Mouse (Mus musculus): ENCODE results near the gene Ndufv1. TPM values are rescaled to one million over a fixed set of nuclear protein-coding genes. Genes with fewer than 3 reads are reported as not detected.
"Not testable (repeated sequence)": the region's sequence is repeated elsewhere in the genome, so short reads cannot be mapped to it uniquely, and the experiment has no call there.

Gene Ndufv1
- polyA plus RNA-seq, 1 experiment = 170 TPM

DNA sequence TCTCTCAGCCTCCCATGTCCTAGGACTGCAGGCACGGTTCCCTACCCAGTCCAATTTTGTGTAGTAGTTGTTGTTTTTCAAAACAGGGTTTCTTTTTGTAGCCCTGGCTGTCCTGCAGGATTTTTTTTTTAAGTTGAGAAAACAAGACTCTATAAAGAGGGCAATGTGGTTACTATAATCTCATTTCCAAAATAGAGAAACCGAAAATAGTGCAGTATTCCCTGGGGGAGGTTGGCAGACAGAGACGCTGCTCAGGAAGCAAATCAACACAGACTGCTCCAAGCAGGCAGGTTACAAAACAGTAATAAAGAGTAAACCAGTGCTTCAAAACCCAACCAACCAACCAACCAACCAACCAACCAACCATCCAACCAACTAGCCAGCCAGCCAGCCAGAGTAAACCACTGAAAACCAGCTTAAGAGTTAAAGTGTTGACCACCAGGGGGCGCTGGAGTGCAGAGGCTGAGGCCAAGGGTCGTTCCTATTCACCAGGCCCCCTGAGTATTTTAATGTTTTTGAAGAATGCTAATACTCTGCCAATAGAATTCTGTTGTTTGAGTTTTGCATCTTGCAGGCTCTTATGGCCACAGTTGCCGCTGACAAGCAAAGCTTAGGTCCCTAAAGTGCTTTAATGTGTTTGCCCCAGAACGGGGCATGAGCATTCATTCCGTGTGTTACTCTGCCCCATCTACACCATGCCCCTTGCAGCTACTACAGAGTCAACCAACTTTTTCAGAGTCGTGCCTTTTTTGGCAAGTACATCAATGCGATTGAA, 39.3 kb upstream of the Ndufv1 start:
- H3K36me3 ChIP-seq (ENCODE audit: control insufficient read depth, insufficient read depth, low read length) = no peaks in the 10 kb centered on the region
- no peak overlapping the region for H3K4me3 ChIP-seq (ENCODE audit: control insufficient read depth, insufficient read depth, low read length)
- peak; percentile 79 for DNase-seq
- TF ChIP-seq POLR2A (IDR thresholded peaks at IDR 0.05; ENCODE audit: control insufficient read depth, extremely low read depth, insufficient read depth, low read length, poor library complexity) (no peak), CTCF (IDR thresholded peaks at IDR 0.05; ENCODE audit: borderline replicate concordance, control insufficient read depth, extremely low read depth, insufficient read depth, low read length, poor library complexity) (peak; percentile 80; the same call in 1 of the 2 replicates)
- H3K4me1 ChIP-seq (replicated peaks; ENCODE audit: control insufficient read depth, insufficient read depth, low read length) = 0 out of 2 replicates have a peak, but pooled peaks cover 5% of the 10 kb centered on the region
- H3K27me3 ChIP-seq (ENCODE audit: control insufficient read depth, insufficient read depth, low read length) = no peaks in the 10 kb centered on the region
- no peak overlapping the region for H3K27ac ChIP-seq (ENCODE audit: control insufficient read depth, insufficient read depth, low read length)
- WGBS = 58% methylated on average over 10 of the region's 10 CpGs

DNA sequence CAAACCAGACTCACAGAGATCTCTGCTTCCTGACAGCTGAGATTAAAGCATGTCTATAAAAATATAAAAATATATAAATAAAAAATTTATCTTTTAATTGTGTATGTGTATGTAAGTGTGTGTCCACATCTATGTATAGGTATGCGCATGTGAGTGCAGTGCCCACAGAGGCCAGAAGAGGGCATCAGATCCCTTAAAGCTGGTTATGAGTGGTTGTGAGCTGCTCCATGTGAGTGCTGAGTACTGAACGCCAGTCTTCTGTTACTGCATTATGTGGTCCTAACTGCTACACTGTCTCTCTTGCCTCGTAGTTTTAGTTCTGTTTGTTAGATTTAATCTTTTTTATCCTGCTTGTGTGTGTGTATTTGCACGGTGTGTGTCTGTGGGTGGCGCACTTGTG, 38.4 kb upstream of the Ndufv1 start:
- TF ChIP-seq CTCF (IDR thresholded peaks at IDR 0.05; ENCODE audit: borderline replicate concordance, control insufficient read depth, extremely low read depth, insufficient read depth, low read length, poor library complexity) (no peak), POLR2A (IDR thresholded peaks at IDR 0.05; ENCODE audit: control insufficient read depth, extremely low read depth, insufficient read depth, low read length, poor library complexity) (no peak)
- WGBS = 95% methylated on average over 5 of the region's 5 CpGs
- H3K27ac ChIP-seq (ENCODE audit: control insufficient read depth, insufficient read depth, low read length) = no peak overlapping the region

DNA sequence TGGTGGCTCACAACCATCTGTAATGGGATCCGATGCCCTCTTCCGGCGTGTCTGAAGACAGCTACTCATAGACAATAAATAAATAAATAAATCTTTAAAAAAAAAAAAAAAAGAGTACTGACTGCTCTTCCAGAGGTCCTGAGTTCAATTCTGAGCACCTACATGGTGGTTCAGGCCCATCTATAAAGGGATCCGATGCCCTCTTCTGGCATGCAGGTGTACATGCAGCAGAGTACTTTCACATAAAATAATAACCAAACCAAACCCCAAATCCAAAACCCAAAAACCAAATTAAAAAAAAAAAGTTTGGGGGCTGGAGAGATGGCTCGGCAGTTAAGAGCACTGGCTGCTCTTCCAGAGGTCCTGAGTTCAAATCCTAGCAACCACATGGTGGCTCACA, 36.5 kb upstream of the Ndufv1 start:
- H3K4me1 ChIP-seq (replicated peaks; ENCODE audit: control insufficient read depth, insufficient read depth, low read length); H3K36me3 ChIP-seq (ENCODE audit: control insufficient read depth, insufficient read depth, low read length); DNase-seq; H3K27me3 ChIP-seq (ENCODE audit: control insufficient read depth, insufficient read depth, low read length); H3K27ac ChIP-seq (ENCODE audit: control insufficient read depth, insufficient read depth, low read length); H3K4me3 ChIP-seq (ENCODE audit: control insufficient read depth, insufficient read depth, low read length): not testable (repeated sequence)
- 79% methylated on average over 5 of the region's 5 CpGs for WGBS

More for the DNA sequence above, 38.4 kb upstream of the Ndufv1 start:
- H3K4me1 ChIP-seq (replicated peaks; ENCODE audit: control insufficient read depth, insufficient read depth, low read length) = 0 out of 2 replicates have a peak, but pooled peaks cover under 1% of the 10 kb centered on the region
- H3K27me3 ChIP-seq (ENCODE audit: control insufficient read depth, insufficient read depth, low read length) = no peaks in the 10 kb centered on the region
- no peak for DNase-seq
- H3K36me3 ChIP-seq (ENCODE audit: control insufficient read depth, insufficient read depth, low read length) = no peaks in the 10 kb centered on the region
- no peak overlapping the region for H3K4me3 ChIP-seq (ENCODE audit: control insufficient read depth, insufficient read depth, low read length)

DNA sequence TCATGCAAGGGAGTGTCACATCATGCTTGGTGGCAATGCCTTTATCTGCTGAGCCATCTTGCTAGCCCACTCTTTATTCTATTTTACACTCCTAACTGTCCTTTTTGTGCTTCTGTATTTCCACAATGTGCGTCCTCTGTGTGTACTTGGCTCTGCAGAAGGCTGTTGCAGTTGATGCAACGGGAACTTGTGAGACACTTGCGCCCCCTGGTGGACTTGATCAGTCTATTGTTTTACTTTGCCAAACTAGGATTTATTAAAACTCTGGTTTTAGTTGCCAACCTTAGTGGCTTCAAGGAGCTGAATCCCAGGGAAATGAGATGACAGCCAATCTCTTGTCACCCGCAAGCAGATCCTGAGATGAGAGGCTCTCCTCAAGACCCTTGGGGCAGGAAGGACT, 35.3 kb upstream of the Ndufv1 start:
- no peak for TF ChIP-seq CTCF (IDR thresholded peaks at IDR 0.05; ENCODE audit: borderline replicate concordance, control insufficient read depth, extremely low read depth, insufficient read depth, low read length, poor library complexity)
- no peak for TF ChIP-seq POLR2A (IDR thresholded peaks at IDR 0.05; ENCODE audit: control insufficient read depth, extremely low read depth, insufficient read depth, low read length, poor library complexity)
- Histone ChIP-seq H3K4me3 (ENCODE audit: control insufficient read depth, insufficient read depth, low read length) (no peak overlapping the region), H3K36me3 (ENCODE audit: control insufficient read depth, insufficient read depth, low read length) (no peaks in the 10 kb centered on the region), H3K27me3 (ENCODE audit: control insufficient read depth, insufficient read depth, low read length) (no peaks in the 10 kb centered on the region), H3K27ac (ENCODE audit: control insufficient read depth, insufficient read depth, low read length) (no peak overlapping the region), H3K4me1 (replicated peaks; ENCODE audit: control insufficient read depth, insufficient read depth, low read length) (0 out of 2 replicates have a peak, but pooled peaks cover 3% of the 10 kb centered on the region)
- DNase-seq = peak; percentile 81
- WGBS = 19% methylated on average over 4 of the region's 4 CpGs

DNA sequence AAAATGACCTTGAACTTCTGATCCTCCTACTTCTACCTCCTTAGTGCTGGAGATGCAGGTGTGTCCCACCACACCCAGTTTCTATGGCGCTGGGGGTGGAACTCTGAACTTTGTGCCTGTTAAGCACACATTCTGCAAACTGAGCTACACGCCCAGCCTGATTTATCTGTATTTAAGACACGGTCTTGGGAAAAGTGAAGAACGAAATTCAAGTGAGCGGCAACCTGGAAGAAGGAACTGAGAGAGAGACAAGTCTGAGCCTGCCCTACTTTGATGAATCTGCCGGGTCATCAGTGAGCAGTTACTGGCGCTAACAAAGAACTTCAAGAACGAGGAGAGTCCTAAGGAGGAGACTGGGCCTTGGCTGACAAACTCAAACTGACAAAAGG, 34.3 kb upstream of the Ndufv1 start:
- WGBS = 83% methylated on average over 8 of the region's 8 CpGs
- no peaks in the 10 kb centered on the region for H3K27me3 ChIP-seq (ENCODE audit: control insufficient read depth, insufficient read depth, low read length)
- no peak for DNase-seq
- no peaks in the 10 kb centered on the region for H3K36me3 ChIP-seq (ENCODE audit: control insufficient read depth, insufficient read depth, low read length)
- 0 out of 2 replicates have a peak, but pooled peaks cover 3% of the 10 kb centered on the region for H3K4me1 ChIP-seq (replicated peaks; ENCODE audit: control insufficient read depth, insufficient read depth, low read length)
- no peak overlapping the region for H3K4me3 ChIP-seq (ENCODE audit: control insufficient read depth, insufficient read depth, low read length)
- no peak overlapping the region for H3K27ac ChIP-seq (ENCODE audit: control insufficient read depth, insufficient read depth, low read length)
- TF ChIP-seq POLR2A (IDR thresholded peaks at IDR 0.05; ENCODE audit: control insufficient read depth, extremely low read depth, insufficient read depth, low read length, poor library complexity) (no peak), CTCF (IDR thresholded peaks at IDR 0.05; ENCODE audit: borderline replicate concordance, control insufficient read depth, extremely low read depth, insufficient read depth, low read length, poor library complexity) (no peak)

DNA sequence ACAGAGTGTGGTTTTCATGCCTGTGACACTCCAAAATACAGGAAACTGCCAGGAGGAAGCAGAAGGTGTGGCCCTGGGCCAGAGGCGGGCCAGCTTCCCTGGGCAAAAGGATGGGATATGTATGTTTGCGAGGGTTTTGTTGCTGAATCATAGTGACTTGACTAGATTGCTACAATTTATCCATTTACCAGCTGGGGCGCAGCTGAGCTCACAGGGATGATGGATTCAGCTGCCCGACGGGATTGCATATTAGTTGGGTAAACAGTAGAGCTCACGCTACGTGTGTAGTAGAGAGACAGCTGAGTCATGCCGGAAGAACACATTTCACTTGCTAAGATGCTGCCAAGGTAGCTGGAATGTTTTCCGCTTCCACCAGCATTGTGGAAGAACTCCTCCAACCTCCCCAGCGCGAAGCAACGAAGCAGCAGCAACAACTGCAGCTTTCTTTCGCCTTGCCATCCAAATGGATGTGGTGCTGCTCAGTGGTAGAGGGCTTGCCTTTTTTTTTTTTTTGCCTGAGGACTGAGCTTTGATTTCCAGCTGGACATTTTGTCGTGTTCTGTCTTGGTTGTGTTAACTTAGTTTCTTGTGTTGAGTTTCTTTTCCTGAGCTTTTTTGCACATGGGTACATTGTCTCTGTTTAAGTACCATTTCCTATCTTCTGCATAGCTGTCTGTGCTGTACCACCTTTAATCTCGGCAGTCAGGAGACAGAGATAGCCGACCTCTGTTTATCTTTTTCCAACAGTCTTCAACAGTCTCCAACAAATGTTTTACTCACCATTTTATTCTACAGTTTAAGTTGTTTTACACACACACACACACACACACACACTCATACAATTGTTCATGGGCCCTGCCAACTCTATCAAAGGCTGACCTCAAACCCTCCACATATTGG, 33.6 kb upstream of the Ndufv1 start, which contains the start of gene Gstp2:
Gene Gstp2 (minus strand): TSS at position 58 of the 900 bp plus-strand sequence.
- no peak for DNase-seq
- Histone ChIP-seq H3K4me3 (ENCODE audit: control insufficient read depth, insufficient read depth, low read length) (no peak within 1 kb of the TSS), H3K27ac (ENCODE audit: control insufficient read depth, insufficient read depth, low read length) (no peak within 1 kb of the TSS), H3K27me3 (ENCODE audit: control insufficient read depth, insufficient read depth, low read length) (no peaks in the 10 kb centered on the region), H3K4me1 (replicated peaks; ENCODE audit: control insufficient read depth, insufficient read depth, low read length) (0 out of 2 replicates have a peak, but pooled peaks cover 3% of the 10 kb centered on the region), H3K36me3 (ENCODE audit: control insufficient read depth, insufficient read depth, low read length) (no peaks in the 10 kb centered on the region)
- WGBS = 73% methylated on average over 16 of the region's 16 CpGs
- TF ChIP-seq POLR2A (IDR thresholded peaks at IDR 0.05; ENCODE audit: control insufficient read depth, extremely low read depth, insufficient read depth, low read length, poor library complexity) (no peak), CTCF (IDR thresholded peaks at IDR 0.05; ENCODE audit: borderline replicate concordance, control insufficient read depth, extremely low read depth, insufficient read depth, low read length, poor library complexity) (no peak)

DNA sequence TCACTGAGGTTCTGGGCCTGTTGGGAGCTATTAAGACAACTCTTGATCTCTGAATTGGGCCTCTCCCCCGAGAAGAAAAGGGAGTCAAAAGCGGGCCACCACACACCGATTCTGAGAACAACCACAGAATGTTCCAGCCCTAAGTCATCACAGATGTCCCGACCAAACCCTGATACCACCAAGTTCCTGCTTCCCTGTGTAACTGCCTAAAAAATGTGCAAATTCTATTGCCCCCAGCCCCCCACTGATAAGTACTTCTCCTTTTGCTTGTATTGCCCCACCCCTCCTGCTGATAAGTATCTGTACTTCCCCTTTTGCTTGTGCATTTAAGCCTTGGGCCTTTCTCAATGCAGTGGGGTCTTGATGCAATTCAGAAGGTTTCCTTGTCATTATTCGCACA, 31.5 kb upstream of the Ndufv1 start:
- WGBS = 36% methylated on average over 5 of the region's 5 CpGs
- H3K36me3 ChIP-seq (ENCODE audit: control insufficient read depth, insufficient read depth, low read length); DNase-seq: not testable (repeated sequence)

More for the DNA sequence above, 31.5 kb upstream of the Ndufv1 start:
- not testable (repeated sequence) for H3K4me3 ChIP-seq (ENCODE audit: control insufficient read depth, insufficient read depth, low read length); H3K27me3 ChIP-seq (ENCODE audit: control insufficient read depth, insufficient read depth, low read length); H3K27ac ChIP-seq (ENCODE audit: control insufficient read depth, insufficient read depth, low read length); H3K4me1 ChIP-seq (replicated peaks; ENCODE audit: control insufficient read depth, insufficient read depth, low read length)

Data from thymus, adult 2 months (tissue).